Mouse (Mus musculus): ENCODE data around the gene Cacfd1. TPM values are rescaled to one million over a fixed set of nuclear protein-coding genes. Genes with fewer than 3 reads are reported as not detected.

Cacfd1 gene
- 10 to 100 TPM; 12.9 to 19.5 (median 17.3) TPM for polyA plus RNA-seq (2017; shearing (Covaris generic))

DNA sequence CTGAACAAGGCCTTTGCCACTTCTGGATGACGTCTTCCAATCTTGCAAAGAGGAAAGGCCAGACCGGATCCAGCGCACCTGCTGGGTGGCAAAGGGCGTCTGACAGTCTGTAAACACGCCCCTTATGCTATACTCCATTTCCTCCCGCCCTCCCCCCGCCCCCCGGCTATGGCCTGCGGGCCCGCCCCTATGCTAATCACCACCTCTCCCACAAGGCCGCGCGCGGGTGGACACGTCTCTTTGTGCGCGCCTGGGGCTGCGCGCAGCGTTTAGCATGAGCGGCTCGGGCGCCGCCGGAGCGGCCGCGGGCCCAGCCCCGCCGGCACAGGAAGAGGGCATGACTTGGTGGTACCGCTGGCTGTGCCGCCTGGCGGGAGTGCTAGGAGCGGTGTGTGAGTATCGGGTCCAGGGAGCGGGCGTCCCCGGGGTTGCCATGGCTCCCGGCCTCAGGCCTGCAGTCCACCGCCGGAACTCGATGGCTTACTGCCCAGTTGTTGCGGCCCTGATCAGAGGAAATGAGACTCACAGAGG is at the start of gene Cacfd1:
TSS of gene Cacfd1 (plus strand) at position 213 of the 531 bp plus-strand sequence.
- ATAC-seq, result peak; percentile 91

GRCm38 (mm10) chr2:26960756-26961155 is 49.0 kb upstream of the Cacfd1 start:
- no peak for ATAC-seq

- ATAC-seq, result peak; percentile 84
Measured at GRCm38 (mm10) chr2:26963923-26964723, 45.6 kb upstream of the Cacfd1 start, which contains the start of gene Rexo4. Rexo4 (minus strand) TSS chr2:26964386.

DNA sequence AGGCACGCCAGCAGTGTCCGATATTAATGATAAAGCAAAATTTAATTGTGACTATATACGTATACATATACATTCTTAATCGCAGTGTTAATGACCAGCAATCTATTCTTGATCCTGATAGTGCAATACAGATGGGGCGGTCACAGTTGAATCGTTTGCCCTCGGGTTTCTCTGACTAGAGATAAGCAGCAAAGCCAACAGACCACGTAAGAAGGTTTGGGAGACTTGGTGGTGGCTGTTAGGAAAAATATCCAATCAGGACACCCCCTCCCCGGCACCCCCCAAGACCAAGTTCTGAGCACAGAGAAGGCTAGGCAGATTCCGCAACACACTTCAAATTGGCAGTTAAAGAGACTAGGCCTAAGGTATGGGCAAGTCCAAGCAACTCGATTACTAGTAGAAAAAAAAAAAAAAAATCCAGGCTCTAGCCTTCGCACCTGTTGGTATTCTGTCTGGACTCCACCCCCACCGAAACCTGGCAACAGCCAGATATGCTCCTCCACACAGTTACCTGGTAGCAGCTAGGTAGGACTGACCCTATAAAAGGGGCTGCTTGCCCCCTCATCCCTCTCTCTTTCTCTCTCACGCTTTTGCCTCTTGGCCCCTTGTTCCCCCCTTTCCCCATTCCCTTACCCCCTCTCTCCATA is 44.9 kb upstream of the Cacfd1 start:
- ATAC-seq, result no peak

- ATAC-seq, result no peak
Measured at GRCm38 (mm10) chr2:26967262-26967661, 42.5 kb upstream of the Cacfd1 start.

GRCm38 (mm10) chr2:26973116-26973515 is 36.6 kb upstream of the Cacfd1 start, which contains the start of gene Adamts13:
Adamts13 (plus strand) TSS chr2:26973416.
- ATAC-seq, result no peak

GRCm38 (mm10) chr2:26973960-26974359 is 35.8 kb upstream of the Cacfd1 start:
- no peak for ATAC-seq

DNA sequence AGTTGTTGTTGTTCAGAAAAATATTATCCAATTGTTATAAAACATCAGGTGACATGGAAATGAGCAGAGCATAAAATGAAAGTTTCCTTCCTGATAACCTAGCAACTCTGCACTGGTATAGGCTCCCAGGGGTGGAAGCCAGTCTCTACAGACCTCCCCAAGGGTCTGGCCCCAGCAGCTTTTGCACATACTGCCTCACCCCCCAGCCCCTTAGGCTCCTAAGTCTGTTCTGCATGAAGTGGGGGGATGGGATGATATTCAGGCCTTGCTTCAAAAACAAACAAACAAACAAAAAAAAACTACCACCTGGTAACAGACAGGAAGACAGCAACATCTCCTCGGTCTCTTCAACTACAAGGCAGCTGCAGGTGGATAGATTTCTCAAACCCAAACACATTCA is 29.4 kb upstream of the Cacfd1 start:
- ATAC-seq, result no peak

- ATAC-seq, result no peak
Measured at GRCm38 (mm10) chr2:26984179-26984578, 25.5 kb upstream of the Cacfd1 start.

- no peak for ATAC-seq
Measured at GRCm38 (mm10) chr2:26984640-26985039, 25.1 kb upstream of the Cacfd1 start.

DNA sequence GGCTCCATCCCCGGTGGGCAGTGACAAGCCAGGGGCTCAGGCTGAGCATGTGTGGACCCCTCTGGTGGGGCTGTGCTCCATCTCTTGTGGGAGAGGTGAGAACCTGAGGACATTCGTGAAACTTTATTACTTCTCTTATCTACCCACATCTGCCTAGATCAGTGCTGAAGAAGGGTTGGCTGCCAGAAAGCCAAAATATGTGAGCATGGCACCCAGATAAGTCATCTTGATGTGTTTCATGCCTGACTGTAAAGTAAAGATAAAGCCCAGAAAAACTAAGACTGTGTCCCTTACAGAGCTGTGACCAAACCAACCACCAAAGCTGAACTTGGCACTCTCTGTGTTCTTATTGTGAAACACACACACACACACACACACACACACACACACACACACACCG is 15.8 kb upstream of the Cacfd1 start:
- no peak for ATAC-seq

DNA sequence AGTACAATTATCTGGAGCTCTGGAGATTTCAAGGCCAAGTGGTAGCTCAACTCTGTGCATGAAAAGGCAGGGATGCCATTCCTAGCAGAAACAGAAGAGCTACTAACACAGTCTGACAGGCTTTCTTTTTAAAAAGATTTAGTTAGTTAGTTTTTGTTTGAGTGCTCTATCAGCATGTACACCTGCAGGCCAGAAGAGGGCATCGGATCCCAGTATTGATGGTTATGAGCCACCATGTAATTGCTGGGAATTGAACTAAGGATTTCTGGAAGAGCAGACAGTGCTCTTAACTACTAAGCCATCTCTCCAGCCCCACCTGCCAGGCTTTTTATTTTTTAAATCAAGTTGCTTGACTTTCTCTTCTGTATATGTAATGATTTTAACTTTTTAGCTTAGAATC is 12.2 kb upstream of the Cacfd1 start:
- no peak for ATAC-seq

DNA sequence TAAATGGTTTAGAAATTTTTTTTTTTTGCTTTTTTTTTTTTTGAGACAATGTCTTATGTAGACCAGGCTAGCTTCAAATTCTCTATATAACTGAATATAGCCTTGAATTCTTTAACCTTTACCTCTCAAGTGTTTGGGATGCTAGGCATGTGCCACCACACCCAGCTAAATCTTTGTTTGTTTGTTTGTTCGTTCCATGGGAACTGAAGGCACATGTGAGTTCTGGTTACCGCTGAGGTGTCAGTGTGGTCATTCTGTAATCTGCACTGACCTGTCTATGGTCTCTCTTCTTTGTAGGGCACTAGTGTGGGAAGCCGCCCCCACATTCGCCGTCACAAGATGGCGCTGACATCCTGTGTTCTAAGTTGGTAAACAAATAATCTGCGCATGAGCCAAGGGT is 11.7 kb upstream of the Cacfd1 start:
- no peak for ATAC-seq

DNA sequence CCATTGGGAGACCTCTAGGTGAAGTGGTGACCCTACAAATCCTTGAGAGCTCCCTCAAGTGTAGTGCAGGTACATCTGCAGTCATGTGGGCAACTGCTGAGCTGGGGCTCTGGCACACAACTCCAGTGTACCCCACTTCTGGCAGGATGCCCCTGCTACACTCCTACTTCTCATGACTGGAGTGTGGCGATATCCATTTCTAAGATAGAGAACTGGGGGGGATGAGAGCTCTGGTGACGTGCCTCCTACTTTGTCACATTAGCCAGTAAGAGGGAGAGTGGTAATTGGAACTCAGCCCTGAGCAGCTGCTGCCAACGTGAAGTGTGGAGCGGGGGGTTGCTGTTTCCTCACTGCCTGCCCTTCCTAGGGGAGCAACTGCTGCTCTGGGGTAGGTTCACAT is 3.5 kb upstream of the Cacfd1 start:
- ATAC-seq, result no peak

- ATAC-seq, result no peak
Measured at GRCm38 (mm10) chr2:27007701-27008100, 2.0 kb upstream of the Cacfd1 start.

- no peak for ATAC-seq
Measured at GRCm38 (mm10) chr2:27017802-27018201, 8.1 kb downstream of the Cacfd1 start.

GRCm38 (mm10) chr2:27019530-27019929 is 9.8 kb downstream of the Cacfd1 start:
- ATAC-seq, result no peak

- no peak for ATAC-seq
Measured at GRCm38 (mm10) chr2:27021103-27021502, 11.4 kb downstream of the Cacfd1 start.

DNA sequence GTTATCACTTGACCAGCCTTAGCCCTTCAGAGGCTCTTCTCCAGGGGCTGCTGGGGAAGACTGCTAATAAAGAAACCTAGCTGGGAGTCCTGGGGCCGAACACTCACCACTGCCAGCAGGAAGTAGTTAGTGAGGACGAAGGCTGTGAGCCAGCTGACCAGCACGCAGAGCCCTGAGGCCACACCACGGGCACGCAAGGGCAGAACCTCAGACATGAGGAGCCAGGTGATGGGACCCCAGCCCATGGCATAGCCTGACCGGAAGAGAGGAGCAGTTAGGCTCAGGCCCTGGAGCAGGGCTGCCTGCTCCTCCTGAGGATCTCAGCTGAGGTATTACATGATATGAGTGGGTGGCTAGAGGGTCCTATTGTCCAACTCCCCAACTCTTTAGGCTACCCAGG is 12.9 kb downstream of the Cacfd1 start:
- no peak for ATAC-seq

- no peak for ATAC-seq
Measured at GRCm38 (mm10) chr2:27024136-27024535, 14.4 kb downstream of the Cacfd1 start.

- no peak for ATAC-seq
Measured at GRCm38 (mm10) chr2:27025545-27025944, 15.8 kb downstream of the Cacfd1 start.

DNA sequence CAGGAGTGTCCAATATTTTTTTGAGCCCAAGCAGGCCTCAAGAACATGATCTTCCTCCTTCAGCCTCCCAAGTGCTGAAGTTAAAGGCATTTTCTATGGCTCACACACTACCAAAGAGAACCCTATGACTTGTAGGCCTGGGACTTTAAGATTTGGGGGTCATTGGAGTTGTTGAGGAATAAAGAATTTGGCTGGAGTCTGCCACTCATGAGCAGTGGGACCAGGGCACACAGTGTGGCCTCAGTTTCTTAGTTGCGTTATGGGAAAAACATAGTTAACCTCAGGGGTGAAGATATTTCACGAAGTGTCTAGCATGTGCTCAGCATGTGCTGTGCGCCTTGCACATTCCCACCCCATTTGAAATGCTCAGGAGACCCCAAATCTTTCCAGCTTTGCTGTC is 16.6 kb downstream of the Cacfd1 start:
- no peak for ATAC-seq

- ATAC-seq, result no peak
Measured at GRCm38 (mm10) chr2:27026857-27027617, 17.3 kb downstream of the Cacfd1 start.
